18 mouse cellular contexts compared by ENCODE assay signal in the genomic region with DNA sequence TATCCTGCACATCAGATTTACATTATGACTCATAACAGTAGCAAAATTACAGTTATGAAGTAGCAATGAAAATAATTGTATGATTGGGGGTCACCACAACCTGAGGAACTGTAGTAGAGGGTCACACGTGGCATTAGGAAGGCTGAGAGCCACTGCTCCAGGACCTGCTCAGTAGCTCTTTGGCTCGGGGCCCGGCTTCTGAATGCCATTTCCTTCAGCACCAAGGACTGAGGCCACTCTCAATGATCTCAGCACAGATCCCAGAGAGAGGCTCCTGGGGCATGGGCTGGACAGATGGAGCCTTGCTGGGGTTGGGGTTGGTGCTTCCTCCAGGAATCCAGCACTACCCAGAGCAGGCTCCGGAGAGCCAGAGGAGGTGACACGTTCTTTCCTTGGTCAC. TPM values are rescaled to one million over a fixed set of nuclear protein-coding genes. Genes with fewer than 3 reads are reported as not detected.
DNase-seq lines count a peak whose midpoint lies in the region; ATAC-seq lines count a peak whose summit lies in the region.
"Had no signal": no experiment of that assay in that cellular context is flagged by ENCODE, and none has a peak within 500 bp of the region (broad histone marks: within the 10 kb centered on the region; RNA-seq: fewer than 3 reads in every experiment).

No protein-coding gene starts in this region.

- H3K27me3 ChIP-seq in megakaryocyte, embryonic 14.5 days (replicated peaks): no peaks in the 10 kb centered on the region

- no peaks in the 10 kb centered on the region; the same call in 1 of the 2 replicates for H3K9me3 ChIP-seq in megakaryocyte, embryonic 14.5 days
- H3K9me3 ChIP-seq: embryonic facial prominence, embryonic 13.5 days; neural tube, embryonic 12.5 days had no signal

- H3K4me3 ChIP-seq in megakaryocyte, embryonic 14.5 days (replicated peaks): peak overlapping the region; percentile 99
- H3K4me3 ChIP-seq: embryonic facial prominence, embryonic 13.5 days; heart, embryonic 13.5 days; neural tube, embryonic 12.5 days had no signal

- peaks cover 97% of the 10 kb centered on the region for H3K4me1 ChIP-seq in megakaryocyte, embryonic 14.5 days

- H3K36me3 ChIP-seq in megakaryocyte, embryonic 14.5 days (replicated peaks; ENCODE audit: low read length): peaks cover 54% of the 10 kb centered on the region
- H3K36me3 ChIP-seq: embryonic facial prominence, embryonic 13.5 days; heart, embryonic 13.5 days; neural tube, embryonic 12.5 days had no signal

- no peak for ATAC-seq in megakaryocyte, adult 5-6 weeks (ENCODE audit: poor library complexity, severe bottlenecking)
- ATAC-seq: CD4-positive, CD25-positive, alpha-beta regulatory T cell, adult 4 months; midbrain, embryonic 16.5 days had no signal

- DNase-seq in kidney, adult 18-20 months: peak; percentile 69
- DNase-seq in kidney, postnatal 4 days: no peak
- DNase-seq in adipocyte (ENCODE audit: low spot score): peak; percentile 80
- DNase-seq in kidney, postnatal 25 days: peak; percentile 82 to 84
- DNase-seq in urinary bladder, postnatal 36 days (ENCODE audit: low spot score in 2 of 2): no peak
- DNase-seq in heart, adult 11 months: no peak
- DNase-seq: gastrocnemius, postnatal 36 days; right cerebral cortex, postnatal 4 days; thymus, adult 2 months had no signal

RNA-seq across cellular contexts. Expression of gene Prodh, which starts 2.9 kb away (rescaled TPM):
- 45.8 and 90.5 TPM in 2 replicates for polyA plus RNA-seq in megakaryocyte, embryonic 14.5 days (2012; ENCODE audit: insufficient read depth, low replicate concordance)
- total RNA-seq in megakaryocyte, adult 5-6 weeks (2015): 1.3 and 2.2 TPM in 2 replicates
- total RNA-seq in megakaryocyte, adult 5-6 weeks (2017): 5.7 and 9.8 TPM in 2 replicates

RNA-seq across cellular contexts. Expression of gene Dgcr6, which starts 34.4 kb away (rescaled TPM):
- 17.8 and 20.5 TPM in 2 replicates for polyA plus RNA-seq in megakaryocyte, embryonic 14.5 days (2012; ENCODE audit: insufficient read depth, low replicate concordance)
- 9.8 and 11.4 TPM in 2 replicates for total RNA-seq in megakaryocyte, adult 5-6 weeks (2015)
- total RNA-seq in megakaryocyte, adult 5-6 weeks (2017): 3.4 and 7.9 TPM in 2 replicates

RNA-seq across cellular contexts. Expression of gene Rtn4r, which starts 40.3 kb away (rescaled TPM):
- polyA plus RNA-seq in megakaryocyte, embryonic 14.5 days (2012; ENCODE audit: insufficient read depth, low replicate concordance): 56.5 and 164 TPM in 2 replicates
- 0.36 and 0.85 TPM in 2 replicates for total RNA-seq in megakaryocyte, adult 5-6 weeks (2015)
- total RNA-seq in megakaryocyte, adult 5-6 weeks (2017): 0.26 TPM in 1 of 2 replicates, not detected in the other
- total RNA-seq: hematopoietic stem cell, adult 5-6 weeks had no signal
- polyA plus RNA-seq: CD4-positive, CD25-positive, alpha-beta regulatory T cell, adult 4 months; macrophage had no signal

Comparison
In these comparisons a context has a peak if more than half of its experiments do, and no peak if none do; other contexts are left out.
1. DNase-seq: peak in kidney, adult 18-20 months (single experiment), adipocyte (single experiment) and kidney, postnatal 25 days (2 of 2); none in kidney, postnatal 4 days (0 of 2), urinary bladder, postnatal 36 days (0 of 2) and heart, adult 11 months (single experiment).